Mouse (Mus musculus) hindbrain, embryonic 16.5 days (tissue): ENCODE results near the gene Gcn1l1. TPM values are rescaled to one million over a fixed set of nuclear protein-coding genes. Genes with fewer than 3 reads are reported as not detected.

ENCODE experiments used
- ATAC-seq: fragments of 200-750 bp; cut with Nextera tagmentation; 2 replicates; pipeline ENCODE4 v1.8.0; 2017; ENCODE audit warnings: moderate TSS enrichment, moderate library complexity
- H3K27ac ChIP-seq: fragments of 300-500 bp; sonication (generic); 2 replicates; pipeline ENCODE4 v1.5.1; 2014; ENCODE audit warnings: low read depth, mild to moderate bottlenecking, control low read depth, low read length, moderate library complexity
- H3K27me3 ChIP-seq: fragments of 300-500 bp; sonication (generic); replicated peaks from 2 replicates; pipeline ENCODE4 v1.6.1; 2014; ENCODE audit warnings: low read length; ENCODE audit not compliant: control insufficient read depth, insufficient read depth
- H3K36me3 ChIP-seq: fragments of 300-500 bp; sonication (generic); 2 replicates; pipeline ENCODE4 v1.6.1; 2014; ENCODE audit warnings: mild to moderate bottlenecking, low read length, moderate library complexity, mixed read lengths; ENCODE audit not compliant: control insufficient read depth, insufficient read depth
- H3K4me1 ChIP-seq: fragments of 300-500 bp; sonication (generic); 2 replicates; pipeline ENCODE4 v1.6.1; 2014; ENCODE audit warnings: low read depth, low read length; ENCODE audit not compliant: control insufficient read depth, insufficient read depth
- H3K4me2 ChIP-seq: fragments of 300-500 bp; sonication (generic); 2 replicates; pipeline ENCODE4 v1.6.1; 2014; ENCODE audit warnings: mild to moderate bottlenecking, low read length, control low read depth, moderate library complexity
- H3K4me3 ChIP-seq: fragments of 300-500 bp; sonication (generic); 2 replicates; pipeline ENCODE4 v1.5.1; 2014; ENCODE audit warnings: mild to moderate bottlenecking, low read length, control low read depth, moderate library complexity
- H3K9ac ChIP-seq: fragments of 300-500 bp; sonication (generic); 2 replicates; pipeline ENCODE4 v1.6.1; 2014; ENCODE audit warnings: low read depth, mild to moderate bottlenecking, control low read depth, low read length, moderate library complexity
- H3K9me3 ChIP-seq: fragments of 300-500 bp; sonication (generic); 2 replicates; pipeline ENCODE4 v1.6.1; 2014; ENCODE audit warnings: mild to moderate bottlenecking, low read length, moderate library complexity; ENCODE audit not compliant: control insufficient read depth
- WGBS: fragments of 180-500 bp; shearing (Covaris S2); extraction: QIAGEN DNeasy Blood & Tissue Kit; methylation state at CpG from one replicate; pipeline ENCODE4 v1.1.7; 2014; 5-methylcytosine and 5-hydroxymethylcytosine counted together
- polyA plus RNA-seq: library from polyadenylated mRNA; unstranded; fragments of >200 nt; fragmentation: Nextera tagmentation; extraction: Ambion mirVana; gene quantifications from 2 replicates; pipeline ENCODE4 v1.2.1, GENCODE M21; 2015

Gcn1l1 gene
- polyA plus RNA-seq, 1 experiment from 2014 or later: 32.2 TPM

DNA sequence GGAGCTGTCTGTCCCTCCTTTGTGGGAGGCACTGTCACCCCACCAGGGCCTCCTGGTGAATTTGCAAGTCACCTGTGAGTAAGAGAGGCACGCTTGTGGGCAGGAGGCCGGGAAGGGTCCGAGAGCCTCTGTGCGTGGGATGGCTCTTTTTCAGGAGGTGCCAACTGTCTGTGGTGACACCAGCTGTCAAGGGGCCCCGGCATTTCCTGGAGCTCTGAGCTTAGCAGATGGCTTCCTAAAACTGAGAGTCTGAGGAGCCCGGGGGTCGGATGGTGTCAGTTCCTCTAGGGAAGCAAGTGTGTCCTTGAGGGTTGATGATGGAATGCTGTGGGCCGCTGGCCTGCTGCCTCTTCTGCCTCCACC, 34.6 kb upstream of the Gcn1l1 start:
- H3K9me3 ChIP-seq: no peaks in the 10 kb centered on the region
- no peak overlapping the region for H3K4me2 ChIP-seq
- 38% methylated on average over 8 of the region's 8 CpGs for WGBS
- no peak overlapping the region for H3K9ac ChIP-seq
- no peak for ATAC-seq
- H3K27ac ChIP-seq: peak overlapping the region; percentile 60
- H3K36me3 ChIP-seq: no peaks in the 10 kb centered on the region
- no peak overlapping the region for H3K4me3 ChIP-seq
- peaks cover 40% of the 10 kb centered on the region for H3K4me1 ChIP-seq
- no peaks in the 10 kb centered on the region for H3K27me3 ChIP-seq

DNA sequence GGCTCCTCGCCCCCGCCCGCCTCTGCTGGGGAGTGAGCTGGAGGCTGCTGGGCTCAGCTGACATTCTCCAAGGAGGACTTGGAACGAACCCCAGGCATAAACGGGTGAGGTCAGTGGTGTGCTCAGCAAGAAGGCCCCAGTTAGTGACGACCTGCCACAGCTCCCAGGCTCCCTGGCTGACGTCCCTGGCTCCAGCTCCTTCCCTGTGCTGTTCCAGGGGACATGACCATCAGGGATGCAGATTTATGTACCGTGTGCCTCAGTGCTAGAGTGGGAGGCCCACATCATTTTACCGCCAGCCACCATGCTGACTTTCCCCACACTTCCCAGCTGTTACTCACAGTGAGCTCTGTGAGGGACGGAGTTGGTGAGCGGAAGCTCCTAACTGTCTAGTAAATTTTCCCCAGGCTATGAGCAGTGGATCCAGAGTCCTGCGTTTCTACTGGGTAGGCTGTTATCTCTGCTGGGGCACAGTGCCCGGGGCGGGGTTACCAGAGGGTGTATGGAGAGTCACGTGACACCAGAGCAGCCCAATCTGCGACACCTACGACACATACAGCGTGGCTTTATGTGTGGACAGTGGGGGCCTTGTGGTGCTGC, 33.3 kb upstream of the Gcn1l1 start:
- H3K4me3 ChIP-seq: no peak overlapping the region
- H3K9ac ChIP-seq: peak overlapping the region; percentile 39; the same call in 1 of the 2 replicates
- no peaks in the 10 kb centered on the region for H3K27me3 ChIP-seq
- peaks cover 37% of the 10 kb centered on the region for H3K4me1 ChIP-seq
- H3K4me2 ChIP-seq: no peak overlapping the region
- no peaks in the 10 kb centered on the region for H3K9me3 ChIP-seq
- peak; percentile 87 for ATAC-seq
- peak overlapping the region; percentile 67 for H3K27ac ChIP-seq
- H3K36me3 ChIP-seq: no peaks in the 10 kb centered on the region
- 33% methylated on average over 16 of the region's 18 CpGs for WGBS

DNA sequence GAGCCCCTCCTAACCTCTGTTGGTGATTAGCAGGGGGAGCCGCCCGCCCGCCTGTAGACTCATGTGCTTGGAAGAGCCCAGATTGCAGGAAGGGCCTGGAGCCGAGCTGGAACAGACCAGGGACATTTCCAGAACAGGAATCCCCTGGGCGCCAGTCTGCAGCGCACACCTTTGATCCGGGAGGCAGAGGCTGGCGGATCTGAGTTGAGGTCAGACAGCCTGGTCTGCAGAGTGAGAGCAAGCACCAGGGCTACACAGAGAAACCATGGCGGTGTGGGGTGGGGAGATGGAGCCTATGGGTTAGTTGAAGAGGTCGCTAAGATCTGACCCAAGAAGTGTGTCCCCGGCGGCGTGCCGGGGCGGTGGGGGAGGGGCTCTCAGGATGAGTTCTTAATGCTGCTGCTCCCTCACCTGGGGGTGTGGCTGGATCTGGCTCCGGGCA, 30.7 kb upstream of the Gcn1l1 start:
- Histone ChIP-seq H3K9ac (no peak overlapping the region), H3K4me1 (peaks cover 43% of the 10 kb centered on the region), H3K4me2 (no peak overlapping the region), H3K9me3 (no peaks in the 10 kb centered on the region), H3K27ac (no peak overlapping the region), H3K27me3 (no peaks in the 10 kb centered on the region), H3K36me3 (no peaks in the 10 kb centered on the region), H3K4me3 (no peak overlapping the region)
- 30% methylated on average over 16 of the region's 16 CpGs for WGBS
- no peak for ATAC-seq

DNA sequence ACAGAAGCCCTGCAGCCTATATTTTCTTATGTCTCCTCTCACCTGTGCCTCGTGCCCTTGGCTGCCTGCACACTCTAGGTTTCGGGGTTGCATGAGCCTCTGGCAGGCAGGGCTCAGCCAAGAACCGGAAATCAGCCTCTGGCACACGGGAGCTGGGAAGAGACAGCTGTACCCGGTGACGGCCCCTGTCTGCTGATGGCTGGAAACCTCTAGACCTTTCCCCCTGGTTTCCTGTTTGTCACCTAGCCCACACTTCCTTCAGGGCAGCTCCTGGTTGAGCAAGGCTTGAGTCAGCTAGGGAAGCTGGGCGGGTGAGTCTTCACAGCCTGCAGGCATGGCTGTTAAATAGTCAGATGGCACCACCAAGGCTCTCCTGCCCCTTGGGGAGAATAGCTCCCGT, 30.2 kb upstream of the Gcn1l1 start:
- Histone ChIP-seq H3K27me3 (no peaks in the 10 kb centered on the region), H3K9me3 (no peaks in the 10 kb centered on the region), H3K4me2 (no peak overlapping the region), H3K4me3 (no peak overlapping the region), H3K4me1 (peaks cover 38% of the 10 kb centered on the region), H3K36me3 (no peaks in the 10 kb centered on the region), H3K27ac (no peak overlapping the region; the same call in 1 of the 2 replicates), H3K9ac (no peak overlapping the region)
- 53% methylated on average over 8 of the region's 8 CpGs for WGBS
- ATAC-seq: no peak

DNA sequence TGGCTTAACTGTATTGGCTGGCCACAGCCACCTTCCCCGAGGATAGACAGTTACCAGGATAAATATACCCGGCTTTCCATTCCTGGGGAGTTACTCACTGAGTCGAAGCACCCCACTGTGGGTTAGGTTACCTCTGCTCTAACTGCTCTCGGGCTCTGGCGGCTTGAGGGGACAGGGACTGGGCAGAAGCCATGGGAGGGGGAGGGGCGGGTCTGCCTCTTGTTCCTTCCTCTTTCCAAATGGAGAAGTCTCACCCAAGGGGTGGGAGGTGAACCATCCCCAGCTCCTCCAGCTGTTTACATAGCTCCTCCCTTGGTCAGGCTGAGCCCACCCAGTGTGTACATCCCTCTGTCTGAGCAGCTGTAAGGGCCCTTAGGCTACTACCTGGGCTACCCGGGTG, 29.4 kb upstream of the Gcn1l1 start:
- Histone ChIP-seq H3K9ac (no peak overlapping the region), H3K4me3 (no peak overlapping the region), H3K27me3 (no peaks in the 10 kb centered on the region), H3K36me3 (no peaks in the 10 kb centered on the region), H3K27ac (no peak overlapping the region), H3K4me1 (peaks cover 30% of the 10 kb centered on the region), H3K9me3 (no peaks in the 10 kb centered on the region), H3K4me2 (no peak overlapping the region)
- WGBS: 46% methylated on average over 7 of the region's 7 CpGs
- ATAC-seq: no peak

DNA sequence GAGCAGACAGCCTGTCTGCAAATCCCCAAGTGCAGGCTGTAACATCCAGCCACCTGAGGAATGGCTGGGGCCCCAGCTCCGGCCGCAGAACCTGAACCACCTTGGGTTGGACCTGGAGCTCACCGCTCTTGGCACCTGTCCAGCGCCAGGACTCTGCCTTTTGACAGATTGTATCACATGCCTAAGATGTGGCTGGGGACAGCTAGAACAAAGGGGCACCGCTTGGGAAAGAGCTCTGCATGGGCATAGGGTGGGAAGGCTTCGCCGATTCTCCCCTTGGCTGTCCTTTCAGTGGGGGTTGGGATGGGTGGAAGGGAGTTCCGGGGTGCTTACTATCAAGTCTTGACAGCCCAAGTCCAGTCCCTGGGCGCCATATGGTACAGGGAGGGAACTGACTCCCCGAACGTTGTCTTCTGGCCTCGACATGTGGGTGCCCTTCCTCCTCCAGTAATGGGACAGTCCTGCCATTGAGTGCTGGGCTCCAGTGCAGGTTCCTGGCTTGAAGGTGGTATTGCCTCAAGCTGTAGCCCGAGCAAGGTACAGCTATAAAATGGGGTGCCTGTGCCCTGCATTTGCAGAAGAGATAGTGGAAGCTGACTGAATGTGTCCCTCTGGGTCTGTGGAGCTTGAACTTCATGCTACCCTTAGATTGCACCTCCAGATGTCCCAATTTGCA, 26.9 kb upstream of the Gcn1l1 start:
- 62% methylated on average over 13 of the region's 13 CpGs for WGBS
- Histone ChIP-seq H3K4me1 (peaks cover 12% of the 10 kb centered on the region), H3K4me3 (no peak overlapping the region), H3K27ac (peak overlapping the region; percentile 41; the same call in 1 of the 2 replicates), H3K9me3 (no peaks in the 10 kb centered on the region), H3K9ac (no peak overlapping the region), H3K36me3 (no peaks in the 10 kb centered on the region), H3K4me2 (no peak overlapping the region; the same call in 1 of the 2 replicates), H3K27me3 (no peaks in the 10 kb centered on the region)
- no peak for ATAC-seq

DNA sequence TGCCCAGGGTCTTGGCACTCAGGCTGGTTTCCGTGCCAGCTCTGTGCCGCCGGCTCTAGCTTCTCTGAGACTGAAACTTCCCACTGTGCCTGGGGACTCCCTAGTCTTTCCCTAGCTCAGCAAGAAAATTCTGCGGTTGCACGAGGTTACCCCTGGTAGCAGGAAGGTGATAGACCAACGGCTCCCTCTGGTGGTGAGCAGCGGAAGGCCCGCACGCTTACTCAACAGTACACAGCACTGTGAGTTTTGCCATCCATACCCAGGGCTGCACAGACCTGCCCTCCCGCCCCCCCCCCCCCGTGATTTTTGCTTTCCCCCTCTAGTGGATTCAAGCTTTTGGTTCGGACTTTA, 26.4 kb upstream of the Gcn1l1 start:
- no peak overlapping the region for H3K9ac ChIP-seq
- H3K4me1 ChIP-seq: peaks cover 17% of the 10 kb centered on the region
- no peak overlapping the region; the same call in 1 of the 2 replicates for H3K4me2 ChIP-seq
- H3K9me3 ChIP-seq: no peaks in the 10 kb centered on the region
- no peaks in the 10 kb centered on the region for H3K27me3 ChIP-seq
- ATAC-seq: peak; percentile 86
- no peaks in the 10 kb centered on the region for H3K36me3 ChIP-seq
- no peak overlapping the region for H3K27ac ChIP-seq
- H3K4me3 ChIP-seq: no peak overlapping the region
- WGBS: 1% methylated on average over 11 of the region's 12 CpGs

DNA sequence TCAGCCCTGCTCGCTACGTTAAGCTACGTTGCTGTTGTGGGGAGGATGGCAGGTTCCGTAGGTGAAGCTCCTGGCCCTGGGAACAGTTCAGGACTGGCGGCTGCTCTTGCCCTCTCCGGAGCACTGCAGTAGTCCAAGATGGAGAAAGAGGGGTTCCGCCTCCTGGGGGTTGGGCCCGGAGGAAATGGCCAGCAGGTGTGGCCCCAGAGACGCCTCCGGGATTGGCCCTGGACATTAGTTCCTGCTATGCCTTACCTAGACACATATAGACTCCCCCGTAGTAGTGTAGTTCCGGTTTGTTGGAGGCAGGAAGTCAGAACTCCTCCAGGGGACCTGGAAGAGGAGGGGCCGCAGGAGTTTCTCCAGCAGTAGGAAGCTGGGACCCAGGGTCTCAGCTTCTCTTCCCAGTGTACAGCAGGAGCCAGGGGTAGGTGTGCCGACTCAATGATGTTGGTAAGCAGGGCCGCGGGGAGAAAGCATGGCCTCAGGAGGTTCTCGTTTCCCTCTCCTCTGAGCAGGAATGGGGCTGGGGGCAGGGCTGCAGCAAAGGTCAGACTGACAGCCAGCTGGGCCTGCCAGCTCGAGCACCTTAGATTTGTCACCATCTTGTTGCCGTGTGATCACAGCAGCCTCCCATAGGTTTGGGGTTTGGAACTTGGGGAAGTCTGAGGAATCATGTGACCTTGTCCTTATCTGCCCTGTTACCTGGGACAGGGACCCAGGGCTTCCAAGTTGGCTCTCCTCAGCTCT, 22.2 kb upstream of the Gcn1l1 start:
- no peak for ATAC-seq
- H3K4me1 ChIP-seq: peaks cover 21% of the 10 kb centered on the region
- no peaks in the 10 kb centered on the region for H3K9me3 ChIP-seq
- peak overlapping the region; percentile 41; the same call in 1 of the 2 replicates for H3K27ac ChIP-seq
- no peak overlapping the region for H3K4me3 ChIP-seq
- no peak overlapping the region for H3K4me2 ChIP-seq
- H3K36me3 ChIP-seq: peaks cover 9% of the 10 kb centered on the region
- 67% methylated on average over 18 of the region's 19 CpGs for WGBS
- H3K27me3 ChIP-seq: no peaks in the 10 kb centered on the region
- peak overlapping the region; percentile 15; the same call in 1 of the 2 replicates for H3K9ac ChIP-seq
